Mouse (Mus musculus) 3T3-L1 (cell line): Measurements from ENCODE around the gene Coq10b.

Experiments used
- DNase-seq: peaks from one replicate; pipeline ENCODE4 v3.0.0-alpha.2; 2015; ENCODE audit warnings: low read depth, low spot score

Gene Coq10b

DNA sequence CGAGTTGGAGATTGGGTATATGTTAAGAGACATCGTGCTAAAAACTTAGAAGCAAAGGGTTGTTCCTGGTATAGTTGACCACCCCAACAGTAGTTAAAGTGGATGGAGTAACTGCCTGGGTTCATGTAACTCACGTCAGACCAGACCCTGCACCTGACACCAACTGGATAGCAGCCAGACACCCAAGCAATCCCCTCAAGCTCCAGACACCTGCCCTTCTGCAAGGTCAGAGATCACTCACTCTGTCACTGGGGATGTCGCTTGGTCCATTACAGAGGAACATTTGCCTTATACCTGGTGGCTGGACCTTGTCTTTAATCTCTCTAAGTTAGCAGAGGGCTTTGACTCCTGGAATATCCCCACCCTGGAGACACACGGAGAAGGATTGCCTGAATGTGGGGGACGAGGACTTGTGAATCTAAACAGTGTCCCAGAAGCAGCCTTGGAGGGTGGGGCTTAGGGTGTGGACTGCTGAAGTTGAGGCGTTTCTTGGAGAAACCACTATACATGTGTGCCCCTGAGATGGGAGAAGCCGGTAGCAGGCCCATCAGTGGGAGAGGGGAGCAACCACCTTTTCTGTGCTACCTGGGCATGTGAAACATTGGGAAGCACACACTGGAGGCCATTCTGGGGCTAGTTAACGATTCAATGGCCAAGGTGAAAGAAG, 54.5 kb downstream of the Coq10b start:
- no peak for DNase-seq

DNA sequence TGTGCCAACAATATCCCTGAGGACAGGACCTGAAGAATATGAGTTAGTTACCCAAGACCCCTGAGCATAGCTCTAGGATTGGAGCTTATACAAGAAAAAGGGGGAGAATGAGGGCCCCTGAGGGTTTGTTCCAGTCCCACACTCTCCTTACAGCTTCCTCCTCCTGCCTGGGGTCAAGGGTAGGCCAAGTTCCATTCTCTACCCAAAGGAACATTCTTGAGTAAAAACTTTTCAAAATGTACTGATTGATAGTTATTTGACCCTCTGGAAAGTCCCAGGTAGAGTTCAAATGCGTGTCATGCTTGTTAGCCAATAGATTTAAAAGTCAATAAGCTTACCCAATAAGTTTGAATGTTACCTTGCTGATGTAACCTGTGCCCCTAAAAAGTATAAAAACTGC, 55.1 kb downstream of the Coq10b start:
- no peak for DNase-seq

DNA sequence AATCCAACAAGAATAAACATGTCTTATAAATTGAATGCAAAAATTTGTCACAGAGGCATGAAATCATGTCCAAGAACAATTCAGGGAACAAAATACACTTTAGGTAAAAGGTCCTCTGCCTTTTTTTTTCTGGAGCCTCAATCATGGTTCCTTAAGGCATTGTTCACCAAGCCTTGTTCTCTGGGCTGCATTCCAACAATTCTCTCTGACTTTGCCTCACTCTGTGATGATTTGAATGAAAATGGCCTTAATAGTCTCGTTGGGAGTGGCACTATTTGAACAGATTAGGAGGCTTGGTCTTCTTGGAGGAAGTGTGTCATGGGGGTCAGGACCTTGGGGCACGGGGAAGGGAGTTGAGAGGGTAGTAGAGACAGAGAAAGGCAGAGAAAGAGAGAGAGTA, 55.9 kb downstream of the Coq10b start:
- peak; percentile 26 for DNase-seq

GRCm38 (mm10) chr1:55109066-55109766, 56.6 kb downstream of the Coq10b start:
- DNase-seq = no peak
